Comparison of ENCODE assay signal across 11 mouse cellular contexts in genomic region chr5:66603746-66604145, GRCm38 (mm10). TPM values are rescaled to one million over a fixed set of nuclear protein-coding genes. Genes with fewer than 3 reads are reported as not detected.
DNase-seq lines count a peak whose midpoint lies in the region; ATAC-seq and TF ChIP-seq lines count a peak whose summit lies in the region.
"Had no signal": no experiment of that assay in that cellular context is flagged by ENCODE, and none has a peak within 500 bp of the region (broad histone marks: within the 10 kb centered on the region; RNA-seq: fewer than 3 reads in every experiment).

No protein-coding gene starts in this region.

- 0 out of 2 replicates have a peak overlapping the region, but pooled peaks have one; percentile 18 for H3K27ac ChIP-seq in cortical plate, adult 2 months (ENCODE audit: insufficient read depth, low read length)
- peak overlapping the region; percentile 62 for H3K27ac ChIP-seq in heart, embryonic 16.5 days (ENCODE audit: low read length)
- H3K27ac ChIP-seq in lung, embryonic 16.5 days (ENCODE audit: low read length), result peak overlapping the region; percentile 69

- no peak for TF ChIP-seq CTCF in cortical plate, adult 2 months (IDR thresholded peaks at IDR 0.05; ENCODE audit: extremely low read depth, insufficient read depth, low read length)

- WGBS in heart, embryonic 16.5 days, result 26% methylated on average over 8 of the region's 8 CpGs
- WGBS in lung, embryonic 16.5 days, result 29% methylated on average over 8 of the region's 8 CpGs

- H3K4me1 ChIP-seq in cortical plate, adult 2 months (ENCODE audit: control insufficient read depth, insufficient read depth, low read length), result peaks cover 4% of the 10 kb centered on the region; the same call in 1 of the 2 replicates
- peaks cover 26% of the 10 kb centered on the region for H3K4me1 ChIP-seq in heart, embryonic 16.5 days (ENCODE audit: control insufficient read depth, insufficient read depth, low read length)
- H3K4me1 ChIP-seq in lung, embryonic 16.5 days (replicated peaks; ENCODE audit: control insufficient read depth, insufficient read depth, low read length), result peaks cover 47% of the 10 kb centered on the region
- H3K4me1 ChIP-seq: megakaryocyte, embryonic 14.5 days had no signal

- ATAC-seq in heart, embryonic 16.5 days (replicated peaks; ENCODE audit: extremely low read depth, insufficient read depth, low FRiP score), result no peak
- ATAC-seq in lung, embryonic 16.5 days (ENCODE audit: low read depth), result 0 out of 2 replicates have a peak, but pooled peaks have one; percentile 9
- no peak for ATAC-seq in megakaryocyte-erythroid progenitor cell, adult 5-6 weeks (replicated peaks; ENCODE audit: low FRiP score, low TSS enrichment, poor library complexity, severe bottlenecking)

- H3K36me3 ChIP-seq in heart, embryonic 16.5 days (ENCODE audit: control insufficient read depth, insufficient read depth), result no peaks in the 10 kb centered on the region
- no peaks in the 10 kb centered on the region for H3K36me3 ChIP-seq in lung, embryonic 16.5 days (ENCODE audit: control insufficient read depth, insufficient read depth, low read length)
- H3K36me3 ChIP-seq: G1E had no signal

- peak overlapping the region; percentile 22; the same call in 1 of the 2 replicates for H3K4me2 ChIP-seq in heart, embryonic 16.5 days (ENCODE audit: low read depth, low read length)
- peak overlapping the region; percentile 40 for H3K4me2 ChIP-seq in lung, embryonic 16.5 days (ENCODE audit: low read depth, low read length)

- H3K27me3 ChIP-seq in heart, embryonic 16.5 days (ENCODE audit: control insufficient read depth, insufficient read depth, low read length), result no peaks in the 10 kb centered on the region
- no peaks in the 10 kb centered on the region for H3K27me3 ChIP-seq in lung, embryonic 16.5 days (ENCODE audit: control insufficient read depth, insufficient read depth, low read depth, low read length)

- TF ChIP-seq POLR2A in cortical plate, adult 2 months (IDR thresholded peaks at IDR 0.05; ENCODE audit: extremely low read depth, insufficient read depth, low read length), result no peak

- peaks cover 2% of the 10 kb centered on the region; the same call in 1 of the 2 replicates for H3K9me3 ChIP-seq in heart, embryonic 16.5 days (replicated peaks; ENCODE audit: control insufficient read depth, low read length)
- no peaks in the 10 kb centered on the region for H3K9me3 ChIP-seq in lung, embryonic 16.5 days (ENCODE audit: control insufficient read depth, low read length)
- H3K9me3 ChIP-seq: megakaryocyte, embryonic 14.5 days had no signal

- H3K9ac ChIP-seq in heart, embryonic 16.5 days (ENCODE audit: low read length), result no peak overlapping the region
- 0 out of 2 replicates have a peak overlapping the region, but pooled peaks have one; percentile 16 for H3K9ac ChIP-seq in lung, embryonic 16.5 days (ENCODE audit: low read length)

- H3K4me3 ChIP-seq in cortical plate, adult 2 months (ENCODE audit: insufficient read depth, low read length), result no peak overlapping the region
- no peak overlapping the region for H3K4me3 ChIP-seq in heart, embryonic 16.5 days (ENCODE audit: low read length)
- H3K4me3 ChIP-seq in lung, embryonic 16.5 days (ENCODE audit: low read length), result no peak overlapping the region
- H3K4me3 ChIP-seq: megakaryocyte, embryonic 14.5 days had no signal

- peak; percentile 46 for DNase-seq in layer of hippocampus, adult 11-12 months (ENCODE audit: low spot score)
- DNase-seq in layer of hippocampus, adult 18-20 months (ENCODE audit: low spot score in 2 of 2), result no peak
- no peak for DNase-seq in frontal cortex, postnatal 14 days (ENCODE audit: low spot score in 2 of 2)
- no peak for DNase-seq in cerebellum, adult 9-11 months
- DNase-seq: thymus, postnatal 14 days had no signal

RNA-seq across cellular contexts. Expression of gene Apbb2, which starts 14.8 kb away (rescaled TPM):
- 10 to 100 TPM; 55.9 to 59.5 TPM for total RNA-seq in layer of hippocampus, adult 18-20 months (2021)
- 24.7 and 28.8 TPM in 2 replicates for polyA plus RNA-seq in cortical plate, adult 2 months (2012; rRNA removed)
- 33.7 and 34.0 TPM in 2 replicates for polyA plus RNA-seq in heart, embryonic 16.5 days (2015; fragmentation: Nextera tagmentation; extraction: Ambion mirVana)
- 56.7 and 57.0 TPM in 2 replicates for polyA plus RNA-seq in lung, embryonic 16.5 days (2015; fragmentation: Nextera tagmentation; extraction: Ambion mirVana)
- 2.4 and 2.5 TPM in 2 replicates for total RNA-seq in megakaryocyte-erythroid progenitor cell, adult 5-6 weeks (2014; fragmentation: Nextera tagmentation)
- total RNA-seq in megakaryocyte-erythroid progenitor cell, adult 5-6 weeks (2017), result 1.9 TPM in 1 of 2 replicates, not detected in the other
- polyA plus RNA-seq: G1E had no signal

Comparison
In these comparisons a context has a peak if more than half of its experiments do, and no peak if none do; other contexts are left out.
1. H3K27ac ChIP-seq: peak in every context shown above with its lines; median percentile 69 in lung, embryonic 16.5 days; 62 in heart, embryonic 16.5 days; 18 in cortical plate, adult 2 months.